In genomic region chr3:123508675-123509376, GRCm38 (mm10) we compare ENCODE assay signal across 8 mouse cellular contexts.
DNase-seq lines count a peak whose midpoint lies in the region; ATAC-seq and TF ChIP-seq lines count a peak whose summit lies in the region.

No protein-coding gene starts in this region.

- H3K27me3 ChIP-seq in heart, embryonic 16.5 days (ENCODE audit: control insufficient read depth, insufficient read depth, low read length): no peaks in the 10 kb centered on the region
- H3K27me3 ChIP-seq in CH12.LX (replicated peaks): no peaks in the 10 kb centered on the region
- no peaks in the 10 kb centered on the region for H3K27me3 ChIP-seq in hindbrain, embryonic 14.5 days (ENCODE audit: control insufficient read depth, insufficient read depth, low read length)
- H3K27me3 ChIP-seq in midbrain, embryonic 11.5 days (ENCODE audit: control insufficient read depth, insufficient read depth, low read length): no peaks in the 10 kb centered on the region

- H3K4me3 ChIP-seq in heart, embryonic 16.5 days (ENCODE audit: low read length): peak overlapping the region; percentile 67
- peak overlapping the region; percentile 65 to 72 (median 71) for H3K4me3 ChIP-seq in CH12.LX (replicated peaks in 1 of 3; ENCODE audit: low read depth in 2 of 3, low read length in 2 of 3, poor library complexity in 1 of 3)
- H3K4me3 ChIP-seq in hindbrain, embryonic 14.5 days (replicated peaks; ENCODE audit: low read length): peak overlapping the region; percentile 52
- peak overlapping the region; percentile 83 for H3K4me3 ChIP-seq in midbrain, embryonic 11.5 days (ENCODE audit: low read depth, low read length)

- no peaks in the 10 kb centered on the region for H3K36me3 ChIP-seq in heart, embryonic 16.5 days (ENCODE audit: control insufficient read depth, insufficient read depth)
- H3K36me3 ChIP-seq in CH12.LX (replicated peaks in 1 of 2; ENCODE audit: control insufficient read depth in 1 of 2, insufficient read depth in 1 of 2, low read length in 1 of 2): peaks cover 11 to 36% of the 10 kb centered on the region in 2 experiments
- peaks cover 10% of the 10 kb centered on the region; the same call in 1 of the 2 replicates for H3K36me3 ChIP-seq in hindbrain, embryonic 14.5 days (replicated peaks; ENCODE audit: control insufficient read depth, insufficient read depth)
- no peaks in the 10 kb centered on the region for H3K36me3 ChIP-seq in midbrain, embryonic 11.5 days (ENCODE audit: control insufficient read depth, insufficient read depth, low read length)

- TF ChIP-seq RAD21 in CH12.LX (IDR thresholded peaks at IDR 0.05; ENCODE audit: low read depth, low read length): peak; percentile 56

- H3K9me3 ChIP-seq in heart, embryonic 16.5 days (replicated peaks; ENCODE audit: control insufficient read depth, low read length): no peaks in the 10 kb centered on the region
- H3K9me3 ChIP-seq in CH12.LX (replicated peaks; ENCODE audit: low read length): no peaks in the 10 kb centered on the region
- H3K9me3 ChIP-seq in hindbrain, embryonic 14.5 days (ENCODE audit: control insufficient read depth, low read length): no peaks in the 10 kb centered on the region
- H3K9me3 ChIP-seq in midbrain, embryonic 11.5 days (ENCODE audit: control insufficient read depth, low read length): no peaks in the 10 kb centered on the region

- WGBS in heart, embryonic 16.5 days: under 1% methylated on average over 36 of the region's 36 CpGs
- under 1% methylated on average over 36 of the region's 36 CpGs for WGBS in hindbrain, embryonic 14.5 days
- WGBS in midbrain, embryonic 11.5 days: under 1% methylated on average over 36 of the region's 36 CpGs

- H3K4me2 ChIP-seq in heart, embryonic 16.5 days (ENCODE audit: low read depth, low read length): peak overlapping the region; percentile 78
- peak overlapping the region; percentile 67; the same call in 1 of the 2 replicates for H3K4me2 ChIP-seq in CH12.LX (ENCODE audit: insufficient read depth, low read depth, poor library complexity, severe bottlenecking)
- peak overlapping the region; percentile 77 for H3K4me2 ChIP-seq in hindbrain, embryonic 14.5 days (replicated peaks)
- peak overlapping the region; percentile 52 for H3K4me2 ChIP-seq in midbrain, embryonic 11.5 days

- peak overlapping the region; percentile 98 for H3K27ac ChIP-seq in heart, embryonic 16.5 days (ENCODE audit: low read length)
- H3K27ac ChIP-seq in CH12.LX (ENCODE audit: insufficient read depth, low read depth): peak overlapping the region; percentile 90
- H3K27ac ChIP-seq in hindbrain, embryonic 14.5 days: peak overlapping the region; percentile 97
- peak overlapping the region; percentile 97 for H3K27ac ChIP-seq in midbrain, embryonic 11.5 days (ENCODE audit: low read depth, low read length)

- DNase-seq in heart, adult 8-10 months (ENCODE audit: low spot score): no peak
- DNase-seq in CH12.LX (ENCODE audit: extremely low read depth): no peak
- peak; percentile 48 to 68 for DNase-seq in cerebellum, postnatal 10 days
- peak; percentile 69 for DNase-seq in hindbrain, embryonic 14.5 days (ENCODE audit: low spot score)
- DNase-seq in midbrain, embryonic 11.5 days (ENCODE audit: low spot score, missing footprints): no peak
- no peak for DNase-seq in spleen, postnatal 10 days (ENCODE audit: low spot score in 2 of 2)
- no peak for DNase-seq in urinary bladder, postnatal 25 days (ENCODE audit: low spot score)

- TF ChIP-seq CTCF in CH12.LX (conservative IDR thresholded peaks at IDR 0.05 in 1 of 2, IDR thresholded peaks at IDR 0.05 in 1 of 2; ENCODE audit: low read depth in 2 of 2, low read length in 2 of 2): peak in 1 of 2 experiments; percentile 60; a peak in 2 of 4 replicates

- peak; percentile 59 for ATAC-seq in heart, embryonic 16.5 days (replicated peaks; ENCODE audit: extremely low read depth, insufficient read depth, low FRiP score)
- peak; percentile 71 for ATAC-seq in hindbrain, embryonic 14.5 days (ENCODE audit: low FRiP score)
- peak; percentile 75 for ATAC-seq in midbrain, embryonic 11.5 days (ENCODE audit: low FRiP score)

- no peak for TF ChIP-seq POLR2A in CH12.LX (IDR thresholded peaks at IDR 0.05; ENCODE audit: low read depth, low read length)

- H3K79me2 ChIP-seq in CH12.LX (replicated peaks; ENCODE audit: control insufficient read depth, extremely low read depth, insufficient read depth, poor library complexity, severe bottlenecking): peaks cover 13% of the 10 kb centered on the region

- dilution Hi-C loops in CH12.LX (cut with MboI; ENCODE audit: extremely low pct_ligation_motif_present, extremely low pct_unique_long_range_greater_than_20kb, low sequenced_read_pairs): no loop called here

- H3K9ac ChIP-seq in heart, embryonic 16.5 days (ENCODE audit: low read length): peak overlapping the region; percentile 84
- peak overlapping the region; percentile 93 for H3K9ac ChIP-seq in CH12.LX (ENCODE audit: insufficient read depth, low read depth)
- peak overlapping the region; percentile 92 for H3K9ac ChIP-seq in hindbrain, embryonic 14.5 days
- H3K9ac ChIP-seq in midbrain, embryonic 11.5 days (ENCODE audit: low read length): peak overlapping the region; percentile 88

- 0 out of 2 replicates have a peak, but pooled peaks have one; percentile 16 for TF ChIP-seq EP300 in CH12.LX (IDR thresholded peaks at IDR 0.05; ENCODE audit: low read length)

- in situ Hi-C loops in CH12.LX (cut with MboI; ENCODE audit: low pct_ligation_motif_present, low pct_unique_long_range_greater_than_20kb, low sequenced_read_pairs): loop anchor here (10.0 to 25.0 kb wide), 2 partner anchors 344 to 1078 kb away; partner anchors contain the start of gene 1700003H04Rik

- peaks cover 19% of the 10 kb centered on the region for H3K4me1 ChIP-seq in heart, embryonic 16.5 days (ENCODE audit: control insufficient read depth, insufficient read depth, low read length)
- peaks cover 5 to 27% of the 10 kb centered on the region in 2 experiments; a peak in 3 of 4 replicates for H3K4me1 ChIP-seq in CH12.LX (ENCODE audit: control insufficient read depth in 1 of 2, insufficient read depth in 2 of 2)
- peaks cover 18% of the 10 kb centered on the region for H3K4me1 ChIP-seq in hindbrain, embryonic 14.5 days (replicated peaks; ENCODE audit: control insufficient read depth, insufficient read depth, low read length)
- peaks cover 7% of the 10 kb centered on the region for H3K4me1 ChIP-seq in midbrain, embryonic 11.5 days (ENCODE audit: control insufficient read depth, insufficient read depth, low read length)

TF ChIP-seq in CH12.LX, 34 proteins besides CTCF, POLR2A, EP300 and RAD21:
- TF ChIP-seq USF2 (conservative IDR thresholded peaks at IDR 0.05; ENCODE audit: low read depth, low read length) (no peak), ZC3H11A (IDR thresholded peaks at IDR 0.05; ENCODE audit: low read depth, low read length) (no peak), ELF1 (IDR thresholded peaks at IDR 0.05; ENCODE audit: low read depth, low read length) (peak; percentile 74), MYC (IDR thresholded peaks at IDR 0.05; ENCODE audit: low read depth, low read length) (no peak), CHD2 (IDR thresholded peaks at IDR 0.05; ENCODE audit: low read length) (no peak; the same call in 1 of the 2 replicates), MAX (IDR thresholded peaks at IDR 0.05; ENCODE audit: low read length) (peak; percentile 25; the same call in 1 of the 2 replicates), ZNF384 (IDR thresholded peaks at IDR 0.05; ENCODE audit: low read depth, low read length) (no peak), KAT2A (IDR thresholded peaks at IDR 0.05; ENCODE audit: insufficient replicate concordance, low read length) (no peak), TBP (conservative IDR thresholded peaks at IDR 0.05; ENCODE audit: low read depth, low read length) (0 out of 2 replicates have a peak, but pooled peaks have one; percentile 51), NRF1 (IDR thresholded peaks at IDR 0.05; ENCODE audit: low read depth, low read length) (no peak), ETS1 (conservative IDR thresholded peaks at IDR 0.05; ENCODE audit: low read depth, low read length) (0 out of 2 replicates have a peak, but pooled peaks have one; percentile 7), MXI1 (IDR thresholded peaks at IDR 0.05; ENCODE audit: low read depth, low read length) (0 out of 2 replicates have a peak, but pooled peaks have one; percentile 20), IRF4 (IDR thresholded peaks at IDR 0.05; ENCODE audit: low read depth, low read length) (no peak), CHD1 (IDR thresholded peaks at IDR 0.05; ENCODE audit: low read depth, low read length) (peak; percentile 69), JUND (conservative IDR thresholded peaks at IDR 0.05; ENCODE audit: low read depth, low read length) (no peak), SIN3A (IDR thresholded peaks at IDR 0.05; ENCODE audit: low read length) (peak; percentile 58; the same call in 1 of the 2 replicates), E2F4 (IDR thresholded peaks at IDR 0.05; ENCODE audit: insufficient replicate concordance, low read depth, low read length) (0 out of 2 replicates have a peak, but pooled peaks have one; percentile 34), SMC3 (IDR thresholded peaks at IDR 0.05; ENCODE audit: low read depth, low read length) (no peak), POLR2AphosphoS2 (IDR thresholded peaks at IDR 0.05; ENCODE audit: low read depth, low read length) (no peak; the same call in 1 of the 2 replicates), ZKSCAN1 (IDR thresholded peaks at IDR 0.05; ENCODE audit: borderline replicate concordance, low read depth, low read length) (no peak), PAX5 (IDR thresholded peaks at IDR 0.05; ENCODE audit: low read length) (no peak), MEF2A (IDR thresholded peaks at IDR 0.05; ENCODE audit: borderline replicate concordance, low read depth, low read length) (peak; percentile 64; the same call in 1 of the 2 replicates)
TF ChIP-seq in CH12.LX: peak in this region for 9.

Comparison
In these comparisons a context has a peak if more than half of its experiments do, and no peak if none do; other contexts are left out.
1. DNase-seq: peak in cerebellum, postnatal 10 days (2 of 2) and hindbrain, embryonic 14.5 days (single experiment); none in heart, adult 8-10 months (single experiment), CH12.LX (single experiment), midbrain, embryonic 11.5 days (single experiment), spleen, postnatal 10 days (0 of 2) and urinary bladder, postnatal 25 days (single experiment).
2. Peak in every context shown above with its lines, with median percentiles within 50 percentile points of each other: ATAC-seq, H3K27ac ChIP-seq, H3K4me2 ChIP-seq, H3K4me3 ChIP-seq and H3K9ac ChIP-seq.